In genomic region chr4:123584720-123585093, GRCm38 (mm10) we compare ENCODE assay signal across 13 mouse cellular contexts.
DNase-seq lines count a peak whose midpoint lies in the region; ATAC-seq and TF ChIP-seq lines count a peak whose summit lies in the region.
"Had no signal": no experiment of that assay in that cellular context is flagged by ENCODE, and none has a peak within 500 bp of the region (broad histone marks: within the 10 kb centered on the region; RNA-seq: fewer than 3 reads in every experiment).

No protein-coding gene starts in this region.

- H3K27me3 ChIP-seq in forebrain, embryonic 10.5 days (ENCODE audit: poor library complexity, severe bottlenecking) = no peaks in the 10 kb centered on the region
- no peaks in the 10 kb centered on the region for H3K27me3 ChIP-seq in forebrain, embryonic 16.5 days (replicated peaks; ENCODE audit: control insufficient read depth, insufficient read depth, low read length)
- no peaks in the 10 kb centered on the region for H3K27me3 ChIP-seq in liver, embryonic 11.5 days (replicated peaks; ENCODE audit: control insufficient read depth, insufficient read depth, low read length)
- no peaks in the 10 kb centered on the region for H3K27me3 ChIP-seq in liver, postnatal 0 days (ENCODE audit: insufficient read depth, low read length)
- H3K27me3 ChIP-seq in hindbrain, embryonic 14.5 days (ENCODE audit: control insufficient read depth, insufficient read depth, low read length) = no peaks in the 10 kb centered on the region
- H3K27me3 ChIP-seq: limb, embryonic 13.5 days; neural tube, embryonic 12.5 days had no signal

- H3K9ac ChIP-seq in forebrain, embryonic 16.5 days (replicated peaks; ENCODE audit: low read depth, low read length) = no peak overlapping the region
- H3K9ac ChIP-seq in liver, embryonic 11.5 days (ENCODE audit: low read depth, low read length) = 0 out of 2 replicates have a peak overlapping the region, but pooled peaks have one; percentile 5
- no peak overlapping the region for H3K9ac ChIP-seq in liver, postnatal 0 days (replicated peaks)
- no peak overlapping the region; the same call in 1 of the 2 replicates for H3K9ac ChIP-seq in hindbrain, embryonic 14.5 days
- H3K9ac ChIP-seq: limb, embryonic 13.5 days; neural tube, embryonic 12.5 days had no signal

- no peak overlapping the region for H3K4me2 ChIP-seq in forebrain, embryonic 16.5 days (ENCODE audit: low read length)
- H3K4me2 ChIP-seq in liver, embryonic 11.5 days = no peak overlapping the region; the same call in 1 of the 2 replicates
- H3K4me2 ChIP-seq in liver, postnatal 0 days (ENCODE audit: low read depth, low read length) = no peak overlapping the region
- no peak overlapping the region for H3K4me2 ChIP-seq in hindbrain, embryonic 14.5 days (replicated peaks)
- H3K4me2 ChIP-seq: limb, embryonic 13.5 days; neural tube, embryonic 12.5 days had no signal

- H3K4me3 ChIP-seq in forebrain, embryonic 10.5 days = no peak overlapping the region
- no peak overlapping the region for H3K4me3 ChIP-seq in forebrain, embryonic 16.5 days (replicated peaks; ENCODE audit: low read length)
- H3K4me3 ChIP-seq in liver, embryonic 11.5 days (ENCODE audit: low read depth, low read length) = no peak overlapping the region
- no peak overlapping the region for H3K4me3 ChIP-seq in liver, postnatal 0 days (ENCODE audit: low read depth, low read length)
- no peak overlapping the region for H3K4me3 ChIP-seq in hindbrain, embryonic 14.5 days (replicated peaks; ENCODE audit: low read length)
- H3K4me3 ChIP-seq: erythroblast, embryonic 14.5 days; limb, embryonic 13.5 days; neural tube, embryonic 12.5 days had no signal

- no peak for TF ChIP-seq EP300 in liver, postnatal 0 days (IDR thresholded peaks at IDR 0.05; ENCODE audit: low read depth)

- no peaks in the 10 kb centered on the region for H3K9me3 ChIP-seq in forebrain, embryonic 10.5 days
- no peaks in the 10 kb centered on the region for H3K9me3 ChIP-seq in forebrain, embryonic 16.5 days (ENCODE audit: control insufficient read depth, low read length)
- H3K9me3 ChIP-seq in liver, embryonic 11.5 days (ENCODE audit: control insufficient read depth, low read length) = no peaks in the 10 kb centered on the region
- H3K9me3 ChIP-seq in liver, postnatal 0 days (ENCODE audit: low read length) = no peaks in the 10 kb centered on the region
- no peaks in the 10 kb centered on the region for H3K9me3 ChIP-seq in hindbrain, embryonic 14.5 days (ENCODE audit: control insufficient read depth, low read length)
- H3K9me3 ChIP-seq: limb, embryonic 13.5 days; neural tube, embryonic 12.5 days had no signal

- H3K27ac ChIP-seq in forebrain, embryonic 10.5 days = 0 out of 2 replicates have a peak overlapping the region, but pooled peaks have one; percentile 20
- H3K27ac ChIP-seq in forebrain, embryonic 16.5 days (ENCODE audit: low read length) = no peak overlapping the region; the same call in 1 of the 2 replicates
- H3K27ac ChIP-seq in liver, embryonic 11.5 days (ENCODE audit: low read depth, low read length) = no peak overlapping the region
- no peak overlapping the region for H3K27ac ChIP-seq in liver, postnatal 0 days (ENCODE audit: low read depth)
- peak overlapping the region; percentile 43; the same call in 1 of the 2 replicates for H3K27ac ChIP-seq in hindbrain, embryonic 14.5 days
- H3K27ac ChIP-seq: limb, embryonic 13.5 days; macrophage; neural tube, embryonic 12.5 days had no signal

- H3K36me3 ChIP-seq in forebrain, embryonic 10.5 days (replicated peaks) = no peaks in the 10 kb centered on the region
- H3K36me3 ChIP-seq in forebrain, embryonic 16.5 days (ENCODE audit: control insufficient read depth, insufficient read depth) = no peaks in the 10 kb centered on the region
- H3K36me3 ChIP-seq in liver, embryonic 11.5 days (ENCODE audit: control insufficient read depth, insufficient read depth, low read length) = no peaks in the 10 kb centered on the region
- no peaks in the 10 kb centered on the region for H3K36me3 ChIP-seq in liver, postnatal 0 days (replicated peaks; ENCODE audit: insufficient read depth, low read length)
- no peaks in the 10 kb centered on the region for H3K36me3 ChIP-seq in hindbrain, embryonic 14.5 days (replicated peaks; ENCODE audit: control insufficient read depth, insufficient read depth)
- H3K36me3 ChIP-seq: limb, embryonic 13.5 days; neural tube, embryonic 12.5 days had no signal

- ATAC-seq in forebrain, embryonic 16.5 days = no peak
- ATAC-seq in liver, embryonic 11.5 days (replicated peaks; ENCODE audit: low FRiP score) = no peak
- no peak for ATAC-seq in liver, postnatal 0 days
- no peak for ATAC-seq in hindbrain, embryonic 14.5 days (ENCODE audit: low FRiP score)
- ATAC-seq in erythroblast, adult 5-6 weeks (replicated peaks; ENCODE audit: low FRiP score, poor library complexity, severe bottlenecking) = no peak

- WGBS in forebrain, embryonic 10.5 days = 69% methylated on average over 3 of the region's 3 CpGs
- WGBS in forebrain, embryonic 16.5 days = 23% methylated on average over 3 of the region's 3 CpGs
- 55% methylated on average over 3 of the region's 3 CpGs for WGBS in liver, embryonic 11.5 days
- 49% methylated on average over 3 of the region's 3 CpGs for WGBS in liver, postnatal 0 days (ENCODE audit: insufficient replicate concordance)
- 38% methylated on average over 3 of the region's 3 CpGs for WGBS in hindbrain, embryonic 14.5 days

- no peak for DNase-seq in forebrain, embryonic 10.5 days (ENCODE audit: extremely low spot score, low spot score)
- DNase-seq in liver, embryonic 11.5 days (ENCODE audit: low spot score) = no peak
- DNase-seq in liver, postnatal 0 days = no peak
- DNase-seq in A20 (ENCODE audit: low read depth, low spot score) = peak; percentile 84
- DNase-seq in hindbrain, embryonic 14.5 days (ENCODE audit: low spot score) = no peak
- no peak for DNase-seq in adrenal gland, adult 18-20 months (ENCODE audit: low spot score in 2 of 2)
- DNase-seq: adrenal gland, postnatal 10 days had no signal

- H3K4me1 ChIP-seq in forebrain, embryonic 10.5 days = peaks cover 27% of the 10 kb centered on the region
- H3K4me1 ChIP-seq in forebrain, embryonic 16.5 days (replicated peaks; ENCODE audit: control insufficient read depth, insufficient read depth, low read length) = peaks cover 18% of the 10 kb centered on the region
- peaks cover 11% of the 10 kb centered on the region for H3K4me1 ChIP-seq in liver, embryonic 11.5 days (replicated peaks; ENCODE audit: control insufficient read depth, insufficient read depth, low read length)
- H3K4me1 ChIP-seq in liver, postnatal 0 days (ENCODE audit: insufficient read depth) = peaks cover 10% of the 10 kb centered on the region
- peaks cover 9% of the 10 kb centered on the region for H3K4me1 ChIP-seq in hindbrain, embryonic 14.5 days (replicated peaks; ENCODE audit: control insufficient read depth, insufficient read depth, low read length)

- no peak for TF ChIP-seq CTCF in liver, postnatal 0 days (IDR thresholded peaks at IDR 0.05; ENCODE audit: low read depth)

Comparison
In these comparisons a context has a peak if more than half of its experiments do, and no peak if none do; other contexts are left out.
1. H3K27ac ChIP-seq: peak in forebrain, embryonic 10.5 days (single experiment) and hindbrain, embryonic 14.5 days (single experiment); none in forebrain, embryonic 16.5 days (single experiment), liver, embryonic 11.5 days (single experiment) and liver, postnatal 0 days (single experiment).